Mouse (Mus musculus): ENCODE results near the gene Rerg. TPM values are rescaled to one million over a fixed set of nuclear protein-coding genes. Genes with fewer than 3 reads are reported as not detected.
A peak's percentile ranks its signal among the peaks of the same experiment; 100 is the strongest.

Gene Rerg
- polyA plus RNA-seq, 1 experiment from 2014 or later = 16.2 TPM

GRCm38 (mm10) chr6:137192063-137192462, 21.8 kb upstream of the Rerg start:
- H3K4me2 ChIP-seq (replicated peaks; ENCODE audit: low read depth, low read length) = no peak overlapping the region
- H3K27me3 ChIP-seq (ENCODE audit: insufficient read depth, low read length) = no peaks in the 10 kb centered on the region
- no peak overlapping the region for H3K4me3 ChIP-seq (ENCODE audit: low read length)
- H3K4me1 ChIP-seq (ENCODE audit: insufficient read depth, low read length) = no peaks in the 10 kb centered on the region
- no peak overlapping the region for H3K9ac ChIP-seq (replicated peaks; ENCODE audit: low read length)
- no peaks in the 10 kb centered on the region for H3K36me3 ChIP-seq (ENCODE audit: insufficient read depth, low read length)
- no peaks in the 10 kb centered on the region for H3K9me3 ChIP-seq (ENCODE audit: low read length)
- ATAC-seq (ENCODE audit: low FRiP score, low TSS enrichment) = no peak
- 16% methylated on average over 6 of the region's 6 CpGs for WGBS
- H3K27ac ChIP-seq (ENCODE audit: low read length) = no peak overlapping the region

DNA sequence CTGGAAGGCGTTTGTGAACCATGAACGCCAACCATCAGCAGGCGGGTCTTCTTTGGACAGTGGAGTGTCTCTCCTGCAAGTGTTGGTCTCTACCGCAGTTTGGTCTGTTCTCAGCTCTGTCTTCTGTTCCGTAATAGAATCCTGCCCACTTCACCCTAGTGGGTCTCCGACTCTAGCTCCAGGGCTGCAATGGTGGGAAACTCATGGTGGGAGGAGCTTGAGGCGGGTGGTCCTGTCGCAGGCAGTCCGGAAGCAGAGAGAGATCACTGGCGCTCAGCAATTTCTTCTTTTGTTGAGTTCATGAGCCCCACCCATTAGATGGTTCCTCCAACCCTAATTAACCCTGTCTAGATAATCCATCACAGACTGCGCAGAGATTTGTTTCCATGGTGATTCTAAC, 20.7 kb upstream of the Rerg start:
- H3K36me3 ChIP-seq (ENCODE audit: insufficient read depth, low read length) = no peaks in the 10 kb centered on the region
- no peak overlapping the region for H3K4me2 ChIP-seq (replicated peaks; ENCODE audit: low read depth, low read length)
- H3K9me3 ChIP-seq (ENCODE audit: low read length) = no peaks in the 10 kb centered on the region
- no peak overlapping the region for H3K4me3 ChIP-seq (ENCODE audit: low read length)
- H3K4me1 ChIP-seq (ENCODE audit: insufficient read depth, low read length) = no peaks in the 10 kb centered on the region
- no peaks in the 10 kb centered on the region for H3K27me3 ChIP-seq (ENCODE audit: insufficient read depth, low read length)
- no peak for ATAC-seq (ENCODE audit: low FRiP score, low TSS enrichment)
- no peak overlapping the region for H3K9ac ChIP-seq (replicated peaks; ENCODE audit: low read length)
- 89% methylated on average over 11 of the region's 11 CpGs for WGBS
- H3K27ac ChIP-seq (ENCODE audit: low read length) = no peak overlapping the region

- H3K27ac ChIP-seq (ENCODE audit: low read length) = no peak overlapping the region
- 88% methylated on average over 6 of the region's 6 CpGs for WGBS
- H3K4me1 ChIP-seq (ENCODE audit: insufficient read depth, low read length) = no peaks in the 10 kb centered on the region
- no peaks in the 10 kb centered on the region for H3K36me3 ChIP-seq (ENCODE audit: insufficient read depth, low read length)
- H3K4me2 ChIP-seq (replicated peaks; ENCODE audit: low read depth, low read length) = no peak overlapping the region
- H3K9ac ChIP-seq (replicated peaks; ENCODE audit: low read length) = no peak overlapping the region
- no peaks in the 10 kb centered on the region for H3K27me3 ChIP-seq (ENCODE audit: insufficient read depth, low read length)
- no peak overlapping the region for H3K4me3 ChIP-seq (ENCODE audit: low read length)
- ATAC-seq (ENCODE audit: low FRiP score, low TSS enrichment) = no peak
- H3K9me3 ChIP-seq (ENCODE audit: low read length) = no peaks in the 10 kb centered on the region
These were observed 20.3 kb upstream of the Rerg start for GRCm38 (mm10) chr6:137190577-137190976.

- Histone ChIP-seq H3K27me3 (ENCODE audit: insufficient read depth, low read length) (no peaks in the 10 kb centered on the region), H3K27ac (ENCODE audit: low read length) (no peak overlapping the region), H3K9ac (replicated peaks; ENCODE audit: low read length) (no peak overlapping the region), H3K9me3 (ENCODE audit: low read length) (no peaks in the 10 kb centered on the region), H3K4me3 (ENCODE audit: low read length) (no peak overlapping the region), H3K4me1 (ENCODE audit: insufficient read depth, low read length) (no peaks in the 10 kb centered on the region), H3K4me2 (replicated peaks; ENCODE audit: low read depth, low read length) (no peak overlapping the region), H3K36me3 (ENCODE audit: insufficient read depth, low read length) (no peaks in the 10 kb centered on the region)
- 22% methylated on average over 11 of the region's 11 CpGs for WGBS
- peak; percentile 67; the same call in 1 of the 2 replicates for ATAC-seq (ENCODE audit: low FRiP score, low TSS enrichment)
These were observed 18.2 kb upstream of the Rerg start for GRCm38 (mm10) chr6:137188375-137188926.

DNA sequence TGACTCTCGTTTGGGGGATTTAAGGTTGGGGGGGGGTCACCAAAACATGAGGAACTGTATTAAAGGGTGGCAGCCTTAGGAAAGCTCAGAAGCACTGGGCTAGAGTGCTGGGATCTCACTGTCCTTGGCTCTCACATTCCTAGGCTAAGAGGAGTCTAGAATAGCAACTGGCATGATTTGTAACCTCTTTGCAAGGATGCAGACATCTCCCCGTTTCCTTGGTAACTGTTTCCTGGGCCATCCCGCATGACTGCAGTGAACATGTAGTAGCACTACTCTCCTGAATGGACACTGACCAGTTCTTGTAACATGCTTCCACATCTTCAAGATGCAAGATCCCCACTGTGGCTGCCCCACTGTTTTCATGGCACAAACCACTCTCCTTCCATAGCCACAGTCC, 17.1 kb upstream of the Rerg start:
- H3K9ac ChIP-seq (replicated peaks; ENCODE audit: low read length) = no peak overlapping the region
- no peaks in the 10 kb centered on the region for H3K27me3 ChIP-seq (ENCODE audit: insufficient read depth, low read length)
- no peak overlapping the region for H3K4me2 ChIP-seq (replicated peaks; ENCODE audit: low read depth, low read length)
- no peak for ATAC-seq (ENCODE audit: low FRiP score, low TSS enrichment)
- WGBS = 75% methylated on average over 3 of the region's 3 CpGs
- H3K27ac ChIP-seq (ENCODE audit: low read length) = no peak overlapping the region
- no peaks in the 10 kb centered on the region for H3K36me3 ChIP-seq (ENCODE audit: insufficient read depth, low read length)
- H3K4me3 ChIP-seq (ENCODE audit: low read length) = no peak overlapping the region
- no peaks in the 10 kb centered on the region for H3K4me1 ChIP-seq (ENCODE audit: insufficient read depth, low read length)
- no peaks in the 10 kb centered on the region for H3K9me3 ChIP-seq (ENCODE audit: low read length)

- Histone ChIP-seq H3K9ac (replicated peaks; ENCODE audit: low read length) (no peak overlapping the region), H3K27me3 (ENCODE audit: insufficient read depth, low read length) (no peaks in the 10 kb centered on the region), H3K9me3 (ENCODE audit: low read length) (no peaks in the 10 kb centered on the region), H3K27ac (ENCODE audit: low read length) (no peak overlapping the region), H3K4me3 (ENCODE audit: low read length) (no peak overlapping the region), H3K36me3 (ENCODE audit: insufficient read depth, low read length) (no peaks in the 10 kb centered on the region), H3K4me1 (ENCODE audit: insufficient read depth, low read length) (no peaks in the 10 kb centered on the region), H3K4me2 (replicated peaks; ENCODE audit: low read depth, low read length) (no peak overlapping the region)
- ATAC-seq (ENCODE audit: low FRiP score, low TSS enrichment) = no peak
- 56% methylated on average over 6 of the region's 6 CpGs for WGBS
These were observed 10.3 kb upstream of the Rerg start for GRCm38 (mm10) chr6:137180636-137181035.

DNA sequence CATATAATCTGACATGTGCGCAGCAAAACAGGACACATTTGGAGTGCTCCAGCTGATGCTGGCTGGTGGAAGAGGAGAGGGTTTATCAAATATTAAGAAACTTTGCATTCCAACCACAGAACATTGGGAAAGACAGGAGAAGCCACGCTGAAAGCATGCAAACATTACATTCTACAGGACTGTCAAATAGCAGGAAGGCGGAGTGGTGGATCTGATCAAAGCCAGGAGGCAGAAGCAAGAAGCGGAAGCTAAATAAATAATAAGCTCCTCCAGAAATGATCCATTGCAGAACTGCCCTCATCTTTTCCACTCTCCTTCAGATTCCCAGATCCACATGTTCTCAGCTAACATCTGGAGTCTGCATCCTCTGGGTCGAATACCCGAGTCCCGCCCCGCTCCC, 9.8 kb upstream of the Rerg start:
- H3K9me3 ChIP-seq (ENCODE audit: low read length) = no peaks in the 10 kb centered on the region
- H3K36me3 ChIP-seq (ENCODE audit: insufficient read depth, low read length) = no peaks in the 10 kb centered on the region
- 28% methylated on average over 8 of the region's 8 CpGs for WGBS
- H3K27me3 ChIP-seq (ENCODE audit: insufficient read depth, low read length) = no peaks in the 10 kb centered on the region
- no peak overlapping the region for H3K4me2 ChIP-seq (replicated peaks; ENCODE audit: low read depth, low read length)
- ATAC-seq (ENCODE audit: low FRiP score, low TSS enrichment) = no peak
- H3K4me1 ChIP-seq (ENCODE audit: insufficient read depth, low read length) = no peaks in the 10 kb centered on the region
- H3K9ac ChIP-seq (replicated peaks; ENCODE audit: low read length) = no peak overlapping the region
- no peak overlapping the region for H3K4me3 ChIP-seq (ENCODE audit: low read length)
- H3K27ac ChIP-seq (ENCODE audit: low read length) = no peak overlapping the region

DNA sequence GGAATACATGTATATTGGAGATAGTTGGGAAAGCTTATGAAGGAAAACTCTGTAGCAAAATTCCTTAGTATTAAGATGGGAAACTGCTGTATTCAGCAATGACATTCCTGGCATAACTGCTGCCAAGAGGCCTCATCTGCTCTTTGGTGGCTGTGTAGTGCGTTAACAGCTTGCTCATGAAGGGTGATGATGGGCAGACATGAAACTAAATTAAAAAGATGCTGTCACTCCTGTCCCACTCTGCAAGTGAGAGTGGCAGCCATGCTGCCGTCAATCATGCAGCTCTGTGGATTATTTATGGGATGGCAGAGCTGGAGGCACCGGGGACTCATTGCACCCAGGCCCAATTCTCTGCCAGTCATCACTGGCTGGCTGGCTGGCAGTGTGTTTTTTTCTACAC, 8.7 kb upstream of the Rerg start:
- ATAC-seq (ENCODE audit: low FRiP score, low TSS enrichment) = no peak
- WGBS = 38% methylated on average over 3 of the region's 3 CpGs

DNA sequence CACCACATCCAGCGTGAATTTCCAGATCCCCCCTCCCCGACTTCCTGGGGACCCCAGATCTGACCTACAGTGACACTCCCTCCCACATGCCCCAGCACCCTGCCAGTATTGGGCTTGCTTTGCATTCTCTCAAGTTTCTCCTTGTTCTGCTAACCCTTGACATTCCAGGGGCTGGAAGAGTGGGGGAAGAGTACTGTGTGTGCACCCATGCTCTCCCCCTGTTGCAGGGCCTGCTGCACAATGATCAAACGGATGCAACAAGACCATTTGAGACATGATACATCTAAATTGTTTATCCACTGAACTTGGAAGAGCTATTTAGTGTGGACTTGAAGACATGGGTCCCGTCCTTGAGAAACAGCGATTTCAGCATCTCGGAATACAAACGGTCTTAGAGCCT, 349 bp upstream of the Rerg start:
- ATAC-seq (ENCODE audit: low FRiP score, low TSS enrichment) = 0 out of 2 replicates have a peak, but pooled peaks have one; percentile 6
- no peaks in the 10 kb centered on the region for H3K9me3 ChIP-seq (ENCODE audit: low read length)
- H3K9ac ChIP-seq (replicated peaks; ENCODE audit: low read length) = no peak overlapping the region
- no peak overlapping the region for H3K27ac ChIP-seq (ENCODE audit: low read length)
- H3K27me3 ChIP-seq (ENCODE audit: insufficient read depth, low read length) = no peaks in the 10 kb centered on the region
- no peaks in the 10 kb centered on the region for H3K36me3 ChIP-seq (ENCODE audit: insufficient read depth, low read length)
- 40% methylated on average over 7 of the region's 7 CpGs for WGBS
- peaks cover 18% of the 10 kb centered on the region; the same call in 1 of the 2 replicates for H3K4me1 ChIP-seq (ENCODE audit: insufficient read depth, low read length)
- no peak overlapping the region for H3K4me2 ChIP-seq (replicated peaks; ENCODE audit: low read depth, low read length)
- no peak overlapping the region for H3K4me3 ChIP-seq (ENCODE audit: low read length)

More for the DNA sequence above, 8.7 kb upstream of the Rerg start:
- no peaks in the 10 kb centered on the region for H3K27me3 ChIP-seq (ENCODE audit: insufficient read depth, low read length)
- no peak overlapping the region for H3K27ac ChIP-seq (ENCODE audit: low read length)
- no peaks in the 10 kb centered on the region for H3K4me1 ChIP-seq (ENCODE audit: insufficient read depth, low read length)
- no peak overlapping the region for H3K9ac ChIP-seq (replicated peaks; ENCODE audit: low read length)
- H3K4me3 ChIP-seq (ENCODE audit: low read length) = no peak overlapping the region
- H3K36me3 ChIP-seq (ENCODE audit: insufficient read depth, low read length) = no peaks in the 10 kb centered on the region
- no peak overlapping the region for H3K4me2 ChIP-seq (replicated peaks; ENCODE audit: low read depth, low read length)
- no peaks in the 10 kb centered on the region for H3K9me3 ChIP-seq (ENCODE audit: low read length)

DNA sequence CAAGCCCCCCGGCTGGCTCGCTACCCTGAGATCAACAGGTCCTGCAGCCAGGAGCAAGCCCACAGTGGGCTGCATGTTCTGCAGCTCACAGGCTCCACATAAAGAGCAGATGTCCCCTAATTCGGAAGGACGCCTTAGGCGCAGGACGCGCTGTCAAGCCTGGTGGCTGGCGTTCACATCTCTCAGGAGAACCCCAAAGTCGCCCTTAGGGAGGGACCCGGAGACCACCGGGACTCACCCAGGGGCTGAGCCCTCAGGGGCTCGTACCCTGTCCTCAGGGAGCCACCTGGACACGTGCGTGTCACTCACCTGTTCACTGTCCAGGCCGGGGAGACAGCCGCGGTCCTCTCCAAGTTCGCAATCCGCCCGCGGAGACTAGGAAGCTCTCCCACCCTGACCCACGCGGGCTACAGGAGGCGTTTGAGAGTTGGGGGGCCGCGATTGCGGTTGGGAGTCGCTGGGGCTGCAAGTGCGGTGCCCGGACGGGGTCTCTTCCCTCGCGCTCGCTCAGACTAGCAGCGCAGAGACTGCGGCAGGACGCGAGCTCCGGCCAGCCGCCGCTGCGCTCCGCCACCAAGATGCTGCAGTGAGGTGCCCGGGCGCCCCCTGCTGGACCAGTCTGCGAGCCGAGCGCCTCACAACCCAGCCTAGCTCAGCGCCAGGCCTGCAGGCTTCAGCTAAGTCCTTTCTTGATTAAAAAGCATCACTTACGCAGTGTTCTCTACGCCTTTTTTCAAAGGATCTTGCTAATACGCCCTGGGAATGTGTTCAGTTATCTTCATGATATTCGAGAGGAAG, 927 bp downstream of the Rerg start:
- Histone ChIP-seq H3K36me3 (ENCODE audit: insufficient read depth, low read length) (no peaks in the 10 kb centered on the region), H3K27ac (ENCODE audit: low read length) (peak overlapping the region; percentile 8; the same call in 1 of the 2 replicates), H3K4me2 (replicated peaks; ENCODE audit: low read depth, low read length) (peak overlapping the region; percentile 98), H3K27me3 (ENCODE audit: insufficient read depth, low read length) (no peaks in the 10 kb centered on the region), H3K4me1 (ENCODE audit: insufficient read depth, low read length) (peaks cover 18% of the 10 kb centered on the region; the same call in 1 of the 2 replicates), H3K9ac (replicated peaks; ENCODE audit: low read length) (peak overlapping the region; percentile 79), H3K4me3 (ENCODE audit: low read length) (peak overlapping the region; percentile 69), H3K9me3 (ENCODE audit: low read length) (no peaks in the 10 kb centered on the region)
- WGBS = 1% methylated on average over 53 of the region's 53 CpGs
- peak; percentile 97 for ATAC-seq (ENCODE audit: low FRiP score, low TSS enrichment)

Measured in kidney, embryonic 16.5 days (tissue).